Mouse (Mus musculus) erythroblast, embryonic 14.5 days (primary cell): ENCODE measurements around the gene Cisd3.

Experiments used
- GATA1 ChIP-seq: IDR thresholded peaks from 2 replicates; pipeline ENCODE4 v1.6.1; 2012; ENCODE audit warnings: low read length, inconsistent platforms, mixed read lengths
- TAL1 ChIP-seq: IDR thresholded peaks from 3 replicates; pipeline ENCODE4 v1.6.1; 2012; ENCODE audit warnings: low read length, inconsistent platforms, mixed read lengths

GRCm38 (mm10) chr11:97728730-97729129 is 43.1 kb downstream of the Cisd3 start:
- TF ChIP-seq TAL1 (no peak), GATA1 (no peak)
